8 mouse cellular contexts compared by ENCODE assay signal in genomic region chr1:133130638-133131560, GRCm38 (mm10). TPM values are rescaled to one million over a fixed set of nuclear protein-coding genes. Genes with fewer than 3 reads are reported as not detected.
DNase-seq lines count a peak whose midpoint lies in the region; ATAC-seq lines count a peak whose summit lies in the region.

Ppp1r15b (plus strand) TSS chr1:133131143.

- no peaks in the 10 kb centered on the region for H3K9me3 ChIP-seq in forebrain, embryonic 14.5 days (replicated peaks; ENCODE audit: control insufficient read depth, low read length)
- H3K9me3 ChIP-seq in neural tube, embryonic 15.5 days (replicated peaks), result no peaks in the 10 kb centered on the region

- peak within 1 kb of the TSS; percentile 94 for H3K9ac ChIP-seq in forebrain, embryonic 14.5 days (ENCODE audit: low read length)
- peak within 1 kb of the TSS; percentile 97 for H3K9ac ChIP-seq in neural tube, embryonic 15.5 days (replicated peaks)

- H3K36me3 ChIP-seq in forebrain, embryonic 14.5 days (ENCODE audit: control insufficient read depth, insufficient read depth, low read length), result peaks cover 16% of the 10 kb centered on the region
- no peaks in the 10 kb centered on the region for H3K36me3 ChIP-seq in neural tube, embryonic 15.5 days

- DNase-seq in ES-CJ7 (ENCODE audit: low read depth, low spot score), result peak; percentile 100
- DNase-seq in cerebellum, adult 11 months, result peak; percentile 98
- DNase-seq in forebrain, embryonic 14.5 days (ENCODE audit: low spot score), result peak; percentile 99
- DNase-seq in heart, postnatal 14 days, result peak; percentile 97
- peak; percentile 99 for DNase-seq in layer of hippocampus, adult 11-12 months (ENCODE audit: low spot score)
- DNase-seq in lung, adult 18-20 months, result peak; percentile 100
- DNase-seq in testis, postnatal 14 days (ENCODE audit: low spot score), result peak; percentile 99

- no peaks in the 10 kb centered on the region for H3K27me3 ChIP-seq in forebrain, embryonic 14.5 days (replicated peaks; ENCODE audit: control insufficient read depth, insufficient read depth, low read length)
- no peaks in the 10 kb centered on the region for H3K27me3 ChIP-seq in neural tube, embryonic 15.5 days (replicated peaks)

- H3K4me2 ChIP-seq in forebrain, embryonic 14.5 days (ENCODE audit: low read length), result peak within 1 kb of the TSS; percentile 97
- peak within 1 kb of the TSS; percentile 98 for H3K4me2 ChIP-seq in neural tube, embryonic 15.5 days

- peak; percentile 99 for ATAC-seq in forebrain, embryonic 14.5 days
- peak; percentile 99 for ATAC-seq in neural tube, embryonic 15.5 days (ENCODE audit: low FRiP score)

- H3K4me3 ChIP-seq in forebrain, embryonic 14.5 days (ENCODE audit: low read depth, low read length), result peak within 1 kb of the TSS; percentile 79
- H3K4me3 ChIP-seq in neural tube, embryonic 15.5 days (replicated peaks), result peak within 1 kb of the TSS; percentile 80

- WGBS in forebrain, embryonic 14.5 days, result 1% methylated on average over 70 of the region's 72 CpGs
- 1% methylated on average over 72 of the region's 72 CpGs for WGBS in neural tube, embryonic 15.5 days

- H3K27ac ChIP-seq in forebrain, embryonic 14.5 days (ENCODE audit: low read depth, low read length), result peak within 1 kb of the TSS; percentile 97
- H3K27ac ChIP-seq in neural tube, embryonic 15.5 days (replicated peaks), result peak within 1 kb of the TSS; percentile 98

- intact Hi-C loops in heart, postnatal 14 days (cut with DNase I), result no loop called here

- H3K4me1 ChIP-seq in forebrain, embryonic 14.5 days (ENCODE audit: control insufficient read depth, insufficient read depth, low read length), result peaks cover 39% of the 10 kb centered on the region
- peaks cover 51% of the 10 kb centered on the region for H3K4me1 ChIP-seq in neural tube, embryonic 15.5 days

RNA-seq across cellular contexts. Expression of gene Ppp1r15b, which starts in this region (rescaled TPM):
- 26.6 and 31.6 TPM in 2 replicates for polyA plus RNA-seq in forebrain, embryonic 14.5 days (2014; fragmentation: Nextera tagmentation; extraction: Ambion mirVana)
- total RNA-seq in heart, postnatal 14 days (2021), result 10 to 100 TPM; 32.2 to 34.6 TPM
- 23.4 and 25.4 TPM in 2 replicates for polyA plus RNA-seq in neural tube, embryonic 15.5 days (2015; fragmentation: Nextera tagmentation; extraction: Ambion mirVana)

Comparison
In these comparisons a context has a peak if more than half of its experiments do, and no peak if none do; other contexts are left out.
1. Peak in every context shown above with its lines: DNase-seq, ATAC-seq, H3K4me3 ChIP-seq and H3K27ac ChIP-seq.